Mouse (Mus musculus) olfactory bulb, adult 2 months (tissue): ENCODE measurements around the gene Calm3.

Experiments
- CTCF ChIP-seq: fragments of 200-500 bp; IDR thresholded peaks from 2 replicates; pipeline ENCODE4 v1.5.1; 2012; ENCODE audit warnings: low read depth, mild to moderate bottlenecking, low read length, moderate library complexity; ENCODE audit not compliant: insufficient read depth
- POLR2A ChIP-seq: fragments of 200-500 bp; IDR thresholded peaks from 2 replicates; pipeline ENCODE4 v1.6.1; 2012; ENCODE audit warnings: mild to moderate bottlenecking, low read depth, low read length, moderate library complexity; ENCODE audit not compliant: insufficient read depth

DNA sequence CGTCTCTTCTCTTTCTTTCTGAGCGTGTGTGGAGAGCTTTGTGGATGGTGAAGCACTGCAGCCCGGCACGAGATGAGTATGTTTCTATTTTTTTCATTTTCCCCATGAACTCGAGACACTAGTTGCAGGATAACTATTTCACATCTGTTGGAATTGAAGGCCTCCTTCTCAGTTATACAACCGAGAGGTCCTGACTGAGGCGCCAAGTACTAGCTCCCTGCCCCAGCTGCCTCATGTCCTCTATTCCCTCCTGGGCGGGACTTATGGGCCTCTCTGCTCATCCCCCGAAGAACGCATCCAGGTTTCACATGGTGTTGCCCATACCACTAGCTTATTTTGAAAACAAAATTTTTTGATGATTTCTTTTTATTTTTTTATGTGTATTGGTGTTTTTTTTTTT lies 28.4 kb downstream of the Calm3 start:
- TF ChIP-seq CTCF (no peak), POLR2A (no peak)
